Mouse (Mus musculus) lung, postnatal 4 days (tissue): Measurements from ENCODE around the gene Cyp4f40.
"Not testable (repeated sequence)": the region's sequence is repeated elsewhere in the genome, so short reads cannot be mapped to it uniquely, and the experiment has no call there.

Source experiments
- DNase-seq, 2 experiments: peaks; one replicate each; pipeline ENCODE4 v3.0.0; 2021

The Cyp4f40 gene

DNA sequence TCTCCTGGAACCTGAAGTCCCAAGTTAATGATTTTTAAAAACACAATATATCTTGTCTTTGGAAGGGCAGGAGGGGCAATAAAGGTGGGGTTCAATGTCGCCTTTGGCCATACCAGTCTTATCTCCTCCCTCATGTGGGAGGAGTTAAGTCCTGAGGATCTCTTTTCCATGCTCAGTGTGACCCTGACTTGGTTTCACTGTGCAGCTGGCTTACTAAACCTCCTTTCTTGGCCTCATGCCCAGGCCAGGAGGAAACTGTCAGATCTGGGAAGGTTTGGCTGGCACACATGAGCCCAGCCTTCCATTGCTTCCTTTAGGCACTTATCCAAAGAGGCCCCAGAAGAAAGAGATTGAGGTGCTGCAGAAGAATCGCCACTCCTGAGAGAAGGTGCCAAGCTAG lies at the start of gene Cyp4f40:
Gene Cyp4f40, plus strand, starts transcription at position 189 of the 400 bp plus-strand sequence.
- DNase-seq: peak; percentile 56 to 60

DNA sequence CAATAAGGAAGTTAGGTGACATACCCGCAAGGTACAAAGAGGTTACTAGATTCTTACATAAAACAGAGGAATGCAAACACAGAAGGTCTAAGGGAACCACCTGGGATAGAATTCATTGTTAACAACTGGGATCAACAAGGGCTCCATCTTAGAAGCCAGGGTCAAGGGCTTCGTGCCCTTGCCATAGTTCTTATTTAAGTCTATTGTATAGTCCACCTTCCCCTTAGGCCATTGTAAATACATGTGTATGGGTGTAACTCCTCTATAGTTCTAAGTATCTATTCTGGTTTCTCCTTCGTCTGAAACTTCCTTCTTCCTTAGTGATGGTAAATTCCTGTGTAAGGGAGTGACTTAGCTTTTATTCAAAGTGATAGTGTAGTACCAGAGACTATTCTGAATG lies 48.5 kb upstream of the Cyp4f40 start:
- not testable (repeated sequence) for DNase-seq

DNA sequence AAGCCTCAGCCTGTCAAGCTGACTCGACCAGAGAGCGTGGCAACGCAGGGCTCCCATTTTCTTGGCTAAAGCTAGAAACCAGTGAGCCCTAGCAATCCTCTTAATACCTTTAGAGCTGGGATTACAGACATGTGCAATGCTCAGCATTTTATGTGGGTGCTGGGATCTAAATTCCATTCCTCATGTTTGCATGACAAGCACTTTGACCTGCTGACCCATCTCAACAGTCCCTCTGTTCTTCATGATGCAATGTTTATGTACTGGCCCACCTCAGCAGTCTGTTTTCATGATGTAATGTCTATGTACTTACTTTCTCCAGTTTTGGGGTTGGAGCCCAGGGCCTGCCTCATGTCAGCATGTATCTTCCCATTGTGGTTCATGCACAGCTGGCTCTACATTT lies 47.8 kb upstream of the Cyp4f40 start:
- no peak for DNase-seq

DNA sequence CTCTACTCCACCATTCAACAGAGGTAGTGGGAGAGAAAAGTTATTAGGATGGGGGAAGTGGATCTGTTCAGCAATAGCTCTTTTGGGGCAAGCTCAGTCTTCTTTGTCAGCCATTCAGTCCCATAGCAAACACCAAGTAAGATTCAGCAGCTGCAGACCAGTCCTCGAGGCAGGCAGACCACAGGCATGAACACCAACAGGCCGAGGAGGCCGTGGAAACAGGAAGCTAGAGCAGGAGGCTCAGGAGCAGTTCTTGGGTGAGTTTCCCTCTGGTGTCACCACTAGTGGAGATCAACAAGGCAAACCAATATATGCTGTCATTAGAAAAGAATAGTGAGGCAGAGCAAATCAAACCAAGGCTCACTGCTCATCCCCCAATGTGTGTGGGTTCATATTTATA lies 46.3 kb upstream of the Cyp4f40 start:
- DNase-seq: no peak

DNA sequence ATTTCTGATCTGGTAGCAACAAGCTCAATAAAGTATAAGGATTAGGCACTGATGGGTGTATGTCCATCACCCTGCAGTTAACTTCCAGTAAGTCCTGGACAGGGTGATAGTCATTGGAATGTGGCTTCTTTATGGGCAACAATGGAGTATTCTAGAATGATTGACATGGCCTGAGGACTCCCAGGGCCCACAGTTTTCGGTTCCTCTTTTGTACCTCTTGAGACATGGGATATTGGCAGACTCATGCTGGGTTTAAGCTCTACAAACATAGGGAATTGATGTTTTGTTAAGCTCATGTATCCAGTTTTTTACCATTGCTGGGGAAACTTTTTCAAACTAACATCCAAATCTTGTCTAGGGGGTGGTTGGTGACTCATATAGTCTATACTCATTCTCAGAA lies 41.4 kb upstream of the Cyp4f40 start:
- DNase-seq: no peak

DNA sequence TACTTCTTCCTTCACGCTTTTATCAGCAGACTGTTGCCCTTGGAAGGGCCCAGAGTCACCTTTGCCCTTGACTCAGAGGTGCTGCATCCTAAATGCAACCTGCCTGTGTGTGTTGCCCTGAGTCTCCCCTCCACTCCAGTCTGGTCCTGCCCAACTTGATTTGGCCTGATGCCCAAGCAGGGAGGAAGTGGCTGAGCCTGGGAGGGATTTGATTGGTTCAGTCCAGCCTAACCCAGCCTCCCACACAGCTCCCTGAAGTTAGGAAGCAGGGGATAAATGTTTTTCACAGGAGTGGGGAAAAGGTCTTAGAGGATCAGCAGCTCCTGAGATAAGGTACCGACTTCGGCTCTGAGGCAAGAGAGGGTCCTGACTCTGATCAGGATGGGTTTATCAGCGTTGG lies 37.7 kb upstream of the Cyp4f40 start, which contains the start of gene Cyp4f37:
Gene Cyp4f37, plus strand, starts transcription at position 292 of the 400 bp plus-strand sequence.
- DNase-seq: not testable (repeated sequence)

DNA sequence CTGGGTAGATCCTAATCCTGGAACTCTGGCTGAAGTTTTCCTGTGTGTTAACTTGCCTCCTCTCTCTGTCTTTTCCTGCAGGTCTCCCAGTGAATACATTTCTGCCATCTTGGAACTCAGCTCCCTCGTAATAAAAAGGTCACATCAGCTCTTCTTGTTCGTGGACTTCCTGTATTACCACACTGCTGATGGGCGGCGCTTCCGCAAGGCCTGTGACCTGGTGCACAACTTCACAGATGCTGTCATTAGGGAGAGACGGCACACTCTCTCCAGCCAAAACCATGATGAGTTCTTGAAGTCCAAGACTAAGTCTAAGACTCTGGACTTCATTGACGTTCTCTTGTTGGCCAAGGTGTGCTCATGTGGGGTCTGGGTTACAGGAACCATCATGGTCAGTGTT lies 29.0 kb upstream of the Cyp4f40 start:
- DNase-seq: not testable (repeated sequence)

DNA sequence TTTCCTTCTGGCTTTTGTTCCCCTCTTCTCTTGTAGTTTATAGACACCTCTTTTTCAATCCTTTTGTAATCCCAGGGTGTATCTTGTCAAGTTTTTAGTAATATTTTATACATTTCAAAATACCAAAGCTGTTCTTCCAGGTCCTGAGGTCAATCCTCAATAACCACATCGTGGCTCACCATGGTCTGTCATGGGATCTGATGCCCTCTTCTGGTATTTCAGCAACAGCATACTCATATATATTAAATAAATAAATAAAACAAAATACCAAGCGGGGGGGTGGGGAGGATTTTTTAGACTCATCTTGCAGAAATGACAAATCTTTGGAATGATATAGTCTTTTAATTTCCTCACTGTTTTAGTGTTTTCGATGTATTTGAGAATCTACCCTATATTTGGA lies 26.8 kb upstream of the Cyp4f40 start:
- DNase-seq: no peak

DNA sequence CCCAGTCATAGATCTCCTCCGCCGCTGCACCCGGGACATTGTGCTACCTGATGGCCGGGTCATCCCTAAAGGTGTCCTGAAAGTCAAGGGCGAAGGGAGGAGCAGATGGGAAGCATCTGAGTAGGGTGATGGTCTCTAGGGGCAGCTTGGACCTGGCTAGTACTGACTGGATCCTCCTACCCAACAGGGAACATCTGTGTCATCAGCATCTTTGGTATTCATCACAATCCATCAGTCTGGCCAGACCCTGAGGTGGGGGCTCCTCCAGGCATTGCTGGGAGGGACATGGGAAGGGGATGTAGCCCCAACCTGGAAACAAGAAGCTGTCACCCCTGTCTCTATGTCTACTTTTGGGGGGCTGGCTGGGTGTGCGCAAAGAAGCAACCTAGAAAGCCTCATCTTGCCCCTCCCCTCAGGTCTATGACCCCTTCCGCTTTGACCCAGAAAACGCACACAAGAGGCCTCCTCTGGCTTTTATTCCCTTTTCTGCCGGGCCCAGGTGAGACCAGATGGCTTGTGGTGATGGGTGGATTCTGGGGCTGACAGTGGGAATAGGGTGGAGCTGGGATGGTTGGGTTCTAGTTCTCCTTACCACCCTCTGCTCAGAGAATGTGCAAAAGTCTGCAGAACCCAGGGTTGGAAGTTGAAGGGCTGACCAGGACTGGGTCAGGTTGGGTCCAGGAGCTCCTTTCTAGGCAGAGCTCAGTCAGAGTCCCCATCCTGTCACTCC lies 24.3 kb upstream of the Cyp4f40 start:
- not testable (repeated sequence) for DNase-seq

- DNase-seq: peak; percentile 75 to 85
Measured at GRCm38 (mm10) chr17:32634972-32635314, 23.8 kb upstream of the Cyp4f40 start.

- DNase-seq: no peak
Measured at GRCm38 (mm10) chr17:32636341-32636740, 22.4 kb upstream of the Cyp4f40 start.

- no peak for DNase-seq
Measured at GRCm38 (mm10) chr17:32637151-32637550, 21.5 kb upstream of the Cyp4f40 start.

- no peak for DNase-seq
Measured at GRCm38 (mm10) chr17:32646631-32647030, 12.1 kb upstream of the Cyp4f40 start.

- no peak for DNase-seq
Measured at GRCm38 (mm10) chr17:32653860-32654259, 4.8 kb upstream of the Cyp4f40 start.

GRCm38 (mm10) chr17:32657041-32657440 lies 1.7 kb upstream of the Cyp4f40 start:
- DNase-seq: no peak

DNA sequence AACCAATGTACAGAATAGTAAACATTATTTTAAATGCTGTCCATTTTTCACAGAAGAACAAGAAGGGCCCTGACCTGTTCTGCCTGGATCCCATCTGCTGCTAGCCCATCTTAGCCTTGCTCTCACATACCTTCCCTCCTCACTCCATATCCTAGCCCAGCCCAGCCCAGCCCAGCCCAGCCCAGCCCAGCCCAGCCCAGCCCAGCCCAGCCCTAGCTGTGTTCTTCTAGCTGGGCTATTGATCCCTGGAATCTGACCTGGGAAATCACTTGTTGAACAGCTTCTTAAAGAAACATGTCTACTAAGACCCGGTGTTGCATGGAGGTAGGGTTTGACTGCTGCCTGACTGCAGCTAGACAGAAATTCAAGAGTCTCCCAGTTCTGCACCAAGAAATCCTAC lies 454 bp upstream of the Cyp4f40 start:
- DNase-seq: no peak

- DNase-seq: no peak
Measured at GRCm38 (mm10) chr17:32673976-32674375, 15.3 kb downstream of the Cyp4f40 start.

DNA sequence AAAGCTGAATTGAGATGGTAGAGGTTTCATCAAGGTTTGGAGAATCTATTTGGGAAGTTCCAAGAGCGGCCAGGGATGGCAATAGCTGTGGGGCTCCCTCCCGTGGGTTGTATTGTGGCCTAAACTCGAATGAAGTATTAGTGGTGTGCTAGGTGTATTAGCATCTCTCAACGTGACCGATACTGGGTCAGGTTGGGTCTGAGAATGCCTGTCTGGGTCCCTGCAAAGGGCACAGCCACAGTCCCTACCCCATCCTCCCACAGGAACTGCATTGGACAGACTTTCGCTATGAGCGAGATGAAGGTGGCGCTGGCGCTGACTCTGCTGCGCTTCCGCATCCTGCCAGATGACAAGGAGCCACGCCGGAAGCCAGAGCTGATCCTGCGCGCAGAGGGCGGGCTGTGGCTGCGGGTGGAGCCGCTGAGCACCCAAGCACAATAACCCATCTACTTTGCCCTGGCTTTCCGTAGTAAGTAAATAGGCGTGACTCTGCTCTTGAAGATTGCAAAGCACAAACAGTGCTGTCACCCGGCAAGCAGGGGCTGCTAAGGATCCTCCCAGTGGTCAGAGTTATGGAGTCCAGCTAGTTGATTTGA lies 17.4 kb downstream of the Cyp4f40 start:
- DNase-seq: peak in 1 of 2 experiments; percentile 27

GRCm38 (mm10) chr17:32680404-32680803 lies 21.7 kb downstream of the Cyp4f40 start:
- peak in 1 of 2 experiments; percentile 59 for DNase-seq

DNA sequence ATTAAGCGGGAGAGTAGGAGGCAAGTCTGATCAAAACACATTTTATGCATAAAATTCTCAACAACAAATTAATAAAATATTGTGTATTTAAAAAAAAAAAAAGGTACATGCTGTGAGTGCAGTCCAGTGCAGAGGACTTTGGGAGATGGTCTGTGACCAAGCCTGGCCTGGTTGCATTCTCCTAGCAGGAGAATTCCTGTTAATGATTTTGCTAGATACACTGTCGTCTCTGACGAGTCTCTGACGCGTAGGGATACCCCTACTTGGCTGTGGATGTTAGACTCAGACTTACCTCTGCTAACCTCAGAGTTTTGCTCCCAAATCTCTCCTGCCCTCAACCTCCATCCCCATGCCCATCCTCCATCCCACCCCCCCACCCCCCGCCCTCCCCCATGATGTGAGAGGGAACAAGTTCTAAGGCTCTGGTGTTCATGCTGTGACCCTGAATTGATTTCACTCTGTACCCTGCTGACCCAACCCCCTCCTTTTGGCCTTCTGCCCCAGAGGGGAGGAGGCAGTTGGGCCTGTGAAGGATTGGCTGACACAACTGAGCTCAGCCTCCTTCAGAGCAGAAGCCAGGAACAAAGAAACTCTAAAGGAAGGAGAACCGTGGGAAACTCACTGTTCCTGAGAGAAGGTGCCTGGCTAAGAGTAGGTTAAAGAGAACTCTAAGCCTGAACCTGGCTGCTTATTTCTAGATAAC lies 26.5 kb downstream of the Cyp4f40 start, which contains the start of gene Cyp4f15:
Gene Cyp4f15, plus strand, starts transcription at position 580 of the 703 bp plus-strand sequence.
- no peak for DNase-seq

DNA sequence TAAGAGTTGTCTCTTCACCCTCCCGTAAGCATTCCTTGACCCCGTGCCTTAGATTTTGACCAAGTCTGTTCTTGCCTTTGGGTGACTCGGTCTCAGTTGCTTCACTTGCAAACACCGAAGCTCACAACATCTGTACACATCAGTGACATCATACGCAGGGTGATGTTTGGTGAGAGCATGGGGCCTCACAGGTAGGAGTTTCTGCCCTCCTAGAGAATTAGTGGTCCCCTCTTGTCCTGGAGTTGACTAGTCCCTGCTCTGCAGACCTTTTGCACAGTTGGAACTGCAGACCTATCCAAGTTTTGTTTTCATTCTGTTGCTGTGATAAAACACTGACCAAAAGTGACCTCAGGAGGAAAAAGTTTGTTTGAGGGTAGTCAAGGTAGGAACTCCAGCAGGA lies 28.0 kb downstream of the Cyp4f40 start:
- DNase-seq: no peak

GRCm38 (mm10) chr17:32690959-32691358 lies 32.3 kb downstream of the Cyp4f40 start:
- no peak for DNase-seq

GRCm38 (mm10) chr17:32702826-32703225 lies 44.1 kb downstream of the Cyp4f40 start:
- DNase-seq: peak; percentile 48 to 50

DNA sequence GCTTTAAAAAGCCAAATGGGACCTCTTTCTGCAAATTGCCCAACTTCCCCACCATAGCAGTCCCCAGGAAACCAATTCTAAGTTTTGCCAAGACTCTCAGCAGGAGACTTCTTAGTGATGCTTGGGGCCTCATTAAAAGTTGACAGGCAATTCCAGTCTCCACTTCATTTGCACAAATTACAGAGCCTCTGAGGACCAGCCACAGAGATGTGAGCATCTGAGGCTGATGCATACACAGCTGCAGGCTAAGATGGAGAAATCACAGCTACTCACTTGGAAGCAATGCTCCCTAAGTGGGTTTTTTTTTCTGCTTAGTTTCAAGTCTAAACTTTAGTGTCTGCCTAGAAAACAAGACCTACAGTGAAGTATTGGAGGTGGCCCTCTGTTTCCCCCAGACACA lies 51.8 kb downstream of the Cyp4f40 start:
- DNase-seq: not testable (repeated sequence)
